Mouse (Mus musculus) lung, postnatal 0 days (tissue): ENCODE results near the gene Lingo4.

Experiments used
- CTCF ChIP-seq: IDR thresholded peaks from 2 replicates; pipeline ENCODE4 v1.5.1; 2016; ENCODE audit warnings: antibody characterized with exemption, mild to moderate bottlenecking
- EP300 ChIP-seq: IDR thresholded peaks from 2 replicates; pipeline ENCODE4 v1.6.1; 2016; ENCODE audit warnings: antibody characterized with exemption, mild to moderate bottlenecking, control low read depth

DNA sequence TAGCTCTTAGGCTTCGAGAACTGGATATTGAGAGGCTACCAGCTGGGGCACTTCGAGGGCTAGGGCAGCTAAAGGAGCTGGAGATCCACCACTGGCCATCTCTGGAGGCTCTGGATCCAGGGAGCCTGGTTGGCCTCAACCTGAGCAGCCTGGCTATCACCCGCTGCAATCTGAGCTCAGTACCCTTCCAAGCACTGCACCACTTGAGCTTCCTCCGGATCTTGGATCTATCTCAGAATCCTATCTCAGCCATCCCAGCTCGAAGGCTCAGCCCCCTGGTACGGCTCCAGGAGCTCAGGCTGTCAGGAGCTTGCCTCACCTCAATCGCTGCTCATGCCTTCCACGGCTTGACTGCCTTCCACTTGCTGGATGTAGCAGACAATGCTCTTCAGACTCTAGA, 4.1 kb downstream of the Lingo4 start:
- TF ChIP-seq CTCF (no peak), EP300 (no peak)
